Mouse (Mus musculus) layer of hippocampus, adult 2 months (tissue): ENCODE data around the gene Zfp963. TPM values are rescaled to one million over a fixed set of nuclear protein-coding genes. Genes with fewer than 3 reads are reported as not detected.

Source experiments
- DNase-seq, 2 experiments: peaks; one replicate each; pipeline ENCODE4 v3.0.0; 2022; ENCODE audit warnings: low spot score in 2 of 2
- H3K27ac ChIP-seq: fragments of 200-600 bp; 2 replicates; pipeline ENCODE4 v1.8.1; 2022
- H3K4me3 ChIP-seq: fragments of 200-600 bp; 2 replicates; pipeline ENCODE4 v1.8.1; 2022; ENCODE audit warnings: mild to moderate bottlenecking
- CTCF ChIP-seq: fragments of 200-600 bp; conservative IDR thresholded peaks from 2 replicates; pipeline ENCODE4 v1.8.1; 2022; ENCODE audit warnings: antibody characterized with exemption, mild to moderate bottlenecking, moderate library complexity
- total RNA-seq, 2 experiments: library from RNA; stranded (reverse); gene quantifications; 2 replicates each; pipeline ENCODE4 v1.2.3; 2021

Zfp963 gene
- total RNA-seq, 2 experiments from 2014 or later: 4.3 to 5.1 TPM

DNA sequence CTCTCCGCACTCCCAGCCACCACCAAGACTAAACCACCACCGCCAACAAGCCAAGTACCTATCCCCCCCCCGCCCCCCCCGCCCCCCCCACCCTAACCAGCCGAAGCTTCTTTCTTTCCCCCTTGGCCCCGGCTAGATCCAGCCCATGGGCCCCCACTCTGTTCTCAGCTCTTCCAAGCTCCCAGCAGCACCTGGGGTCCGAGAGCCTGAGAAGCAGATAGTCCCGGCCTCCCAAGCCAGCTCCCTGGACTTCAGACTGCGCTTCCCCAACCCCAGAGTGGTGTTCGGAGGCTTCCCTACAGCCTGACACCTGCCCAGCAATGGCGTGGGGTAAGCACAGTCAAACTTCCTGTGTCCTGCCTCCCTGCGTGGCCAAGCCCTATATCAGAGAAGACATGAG lies 27.3 kb upstream of the Zfp963 start:
- H3K27ac ChIP-seq: no peak overlapping the region
- no peak for TF ChIP-seq CTCF
- no peak for DNase-seq
- no peak overlapping the region for H3K4me3 ChIP-seq

DNA sequence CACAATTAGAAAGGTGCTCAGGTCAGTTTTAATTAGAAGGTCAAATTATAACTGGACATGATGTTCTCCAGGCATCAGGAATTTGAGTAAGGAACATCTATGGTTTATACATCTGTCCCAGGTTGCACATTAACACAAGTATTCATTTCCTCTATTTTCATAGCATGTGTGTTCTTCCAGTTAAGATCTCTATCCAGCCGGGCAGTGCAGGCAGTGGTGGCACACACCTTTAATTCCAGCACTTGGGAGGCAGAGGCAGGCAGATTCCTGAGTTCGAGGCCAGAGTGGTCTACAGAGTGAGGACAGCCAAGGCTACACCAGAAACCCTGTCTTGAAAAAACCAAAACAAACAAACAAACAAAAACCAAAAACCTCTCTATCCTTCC lies 25.4 kb upstream of the Zfp963 start:
- no peak for DNase-seq
- no peak for TF ChIP-seq CTCF
- H3K4me3 ChIP-seq: peak overlapping the region; percentile 88
- peak overlapping the region; percentile 100 for H3K27ac ChIP-seq

DNA sequence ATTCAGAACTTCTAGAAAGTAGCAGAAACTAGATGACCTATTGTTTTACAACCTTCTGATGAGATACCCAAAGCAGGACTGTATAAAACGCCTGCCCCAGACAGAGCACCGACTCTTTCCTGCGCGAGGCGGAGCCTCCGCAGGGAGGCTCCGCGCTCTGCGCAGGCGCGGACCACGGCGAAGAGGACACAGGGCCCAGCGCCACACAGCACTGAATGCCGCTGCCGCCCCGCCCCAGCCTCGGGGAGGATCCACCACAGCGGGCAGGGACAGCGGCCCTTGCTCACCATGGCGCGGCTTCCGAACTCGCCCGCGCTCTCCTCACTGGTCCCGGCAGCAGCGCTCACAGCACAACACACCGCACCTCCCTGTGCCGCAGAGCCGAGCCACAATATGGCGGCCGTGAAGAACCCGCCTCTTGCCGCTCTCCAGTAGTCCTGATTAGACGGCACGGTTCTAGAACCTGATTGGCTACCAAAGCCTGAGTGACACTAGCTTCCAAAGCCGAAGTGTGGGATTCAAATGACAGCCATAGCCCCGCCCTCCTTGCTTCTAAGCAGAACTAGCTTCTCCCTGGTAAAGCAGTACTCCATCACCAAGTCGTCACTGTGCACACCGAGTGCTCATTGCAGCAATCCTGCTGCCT lies 24.9 kb upstream of the Zfp963 start, which contains the start of gene Gm20422:
Gene Gm20422, minus strand, starts transcription at position 384 of the 646 bp plus-strand sequence.
- TF ChIP-seq CTCF: peak; percentile 19
- Histone ChIP-seq H3K4me3 (peak within 1 kb of the TSS; percentile 88), H3K27ac (peak within 1 kb of the TSS; percentile 100)
- DNase-seq: peak; percentile 81 to 91

DNA sequence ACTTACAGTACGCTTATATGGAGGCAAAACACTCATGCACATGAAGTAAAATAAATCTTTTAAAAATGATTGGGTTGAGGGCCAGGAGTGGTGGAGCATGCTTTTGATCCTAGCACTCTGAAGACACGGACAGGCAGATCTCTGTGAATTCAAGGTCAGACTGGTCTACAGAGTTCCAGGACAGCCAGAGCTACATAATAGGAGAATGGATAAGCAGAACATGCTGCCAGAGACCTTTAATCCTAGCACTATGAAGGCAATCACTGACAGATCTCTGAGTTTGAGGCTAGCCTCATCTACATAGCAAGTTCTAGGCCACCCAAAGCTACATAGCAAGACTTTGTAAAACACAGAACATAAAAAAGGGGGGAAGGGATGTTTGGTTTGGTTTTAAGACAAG lies 22.3 kb upstream of the Zfp963 start:
- Histone ChIP-seq H3K27ac (no peak overlapping the region), H3K4me3 (no peak overlapping the region)
- TF ChIP-seq CTCF: no peak
- DNase-seq: no peak

DNA sequence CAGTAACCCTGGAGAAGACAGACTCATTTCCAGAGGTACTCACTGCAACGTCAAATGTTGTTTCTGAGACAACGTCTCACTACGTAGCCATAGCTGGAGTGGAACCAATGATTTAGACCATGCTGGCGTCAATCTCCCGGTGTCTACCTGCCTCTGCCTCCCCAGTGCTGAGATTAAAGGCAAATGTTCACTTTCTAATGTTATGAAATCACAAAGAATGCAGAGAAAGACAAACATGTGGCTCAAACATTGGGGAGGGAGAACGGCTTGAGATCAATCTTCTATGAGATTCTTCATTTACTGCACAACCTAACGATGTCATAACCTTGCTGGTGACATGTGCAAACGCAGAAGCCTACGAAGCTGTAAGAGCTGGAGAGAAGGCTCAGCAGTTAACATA lies 21.5 kb upstream of the Zfp963 start:
- no peak for TF ChIP-seq CTCF
- Histone ChIP-seq H3K4me3 (no peak overlapping the region), H3K27ac (no peak overlapping the region)
- DNase-seq: no peak

DNA sequence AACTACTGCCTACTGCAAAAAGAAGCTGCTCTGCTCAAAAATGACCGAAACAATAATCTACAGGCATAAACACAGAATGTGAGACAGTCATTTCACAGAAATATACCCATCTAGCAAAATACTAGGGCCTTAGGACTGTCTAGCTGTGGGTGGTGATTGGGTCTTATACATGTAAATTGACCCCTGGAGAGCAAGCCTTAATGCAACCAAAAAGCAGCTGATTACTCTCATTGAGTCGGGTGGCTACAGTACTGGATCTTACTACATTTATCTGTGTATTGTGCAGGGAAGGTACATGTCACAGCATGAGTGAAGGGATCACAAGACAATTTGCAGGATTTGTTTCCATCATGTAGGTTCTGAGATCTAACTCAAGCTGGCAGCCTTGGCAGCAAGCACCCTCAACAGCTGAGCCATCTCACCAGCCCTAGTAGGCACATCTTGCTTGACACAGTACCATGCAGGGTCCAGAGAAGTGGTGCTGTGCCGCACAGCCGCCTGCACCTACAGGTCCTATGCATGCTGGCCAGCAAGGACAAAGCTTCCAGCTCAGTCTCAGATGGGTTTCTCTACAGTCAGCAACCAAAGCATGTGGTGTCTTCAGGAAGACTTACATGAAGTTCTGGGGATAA lies 12.2 kb upstream of the Zfp963 start:
- no peak for TF ChIP-seq CTCF
- H3K4me3 ChIP-seq: no peak overlapping the region
- H3K27ac ChIP-seq: no peak overlapping the region
- DNase-seq: no peak

DNA sequence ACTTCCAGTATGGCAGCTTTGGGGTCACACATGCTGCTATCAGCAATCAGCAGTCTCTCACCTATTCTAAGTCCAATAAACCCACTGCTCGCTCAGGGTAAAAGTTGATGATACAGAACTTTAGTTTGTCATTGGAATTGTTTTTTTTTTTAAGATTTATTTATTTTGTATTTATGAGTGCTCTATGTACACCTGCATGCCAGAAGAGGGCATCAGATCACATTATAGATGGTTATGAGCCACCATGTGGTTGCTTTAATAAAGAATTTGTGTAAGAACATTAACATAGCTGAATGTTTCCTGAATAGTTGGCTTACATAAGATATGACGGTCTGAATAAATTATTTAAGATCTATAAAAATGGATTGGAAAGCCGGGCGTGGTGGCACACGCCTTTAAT lies 8.5 kb upstream of the Zfp963 start:
- H3K4me3 ChIP-seq: no peak overlapping the region
- H3K27ac ChIP-seq: no peak overlapping the region

DNA sequence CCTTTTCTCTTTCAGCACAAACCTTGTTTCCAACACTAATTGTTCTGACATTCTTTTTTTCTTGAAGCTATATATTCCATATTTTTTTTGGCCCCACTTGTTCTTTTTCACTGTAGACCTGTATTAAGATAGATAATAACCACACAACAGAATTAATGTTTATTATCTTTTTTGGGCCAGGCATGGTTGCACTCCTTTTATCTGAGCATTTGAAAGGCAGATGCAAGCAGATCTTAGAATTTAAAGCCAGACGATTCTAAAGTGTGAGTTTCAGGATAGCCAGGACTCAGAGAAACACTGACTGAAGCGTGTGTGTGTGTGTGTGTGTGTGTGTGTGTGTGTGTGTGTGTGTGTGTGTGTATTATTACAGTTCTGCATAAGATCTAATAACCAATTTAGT lies 2.7 kb upstream of the Zfp963 start:
- H3K4me3 ChIP-seq: no peak overlapping the region
- no peak for TF ChIP-seq CTCF
- no peak for DNase-seq

More for the DNA sequence above, 8.5 kb upstream of the Zfp963 start:
- no peak for DNase-seq
- TF ChIP-seq CTCF: peak; percentile 55

DNA sequence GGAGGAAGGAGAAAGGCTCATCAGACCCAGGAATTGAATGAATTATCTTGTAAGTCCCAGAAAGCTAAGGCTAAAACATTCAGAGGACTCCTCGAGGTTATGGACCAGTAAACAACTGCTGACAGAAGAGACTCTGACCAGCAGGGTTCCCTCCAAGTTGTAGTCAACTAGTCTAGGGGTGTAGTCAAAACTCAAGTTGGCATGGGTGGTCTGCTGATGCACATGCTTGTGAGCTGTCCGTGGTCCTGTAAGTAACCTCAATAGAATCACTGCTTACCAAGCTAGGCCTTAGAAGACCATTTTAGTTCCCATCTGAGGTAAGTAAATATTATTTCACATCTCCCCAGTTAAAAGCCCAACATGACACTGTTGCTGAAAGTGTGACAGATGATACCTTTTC lies 8.5 kb downstream of the Zfp963 start:
- no peak for TF ChIP-seq CTCF
- DNase-seq: no peak
- Histone ChIP-seq H3K27ac (no peak overlapping the region), H3K4me3 (no peak overlapping the region)

More for the DNA sequence above, 2.7 kb upstream of the Zfp963 start:
- H3K27ac ChIP-seq: no peak overlapping the region

DNA sequence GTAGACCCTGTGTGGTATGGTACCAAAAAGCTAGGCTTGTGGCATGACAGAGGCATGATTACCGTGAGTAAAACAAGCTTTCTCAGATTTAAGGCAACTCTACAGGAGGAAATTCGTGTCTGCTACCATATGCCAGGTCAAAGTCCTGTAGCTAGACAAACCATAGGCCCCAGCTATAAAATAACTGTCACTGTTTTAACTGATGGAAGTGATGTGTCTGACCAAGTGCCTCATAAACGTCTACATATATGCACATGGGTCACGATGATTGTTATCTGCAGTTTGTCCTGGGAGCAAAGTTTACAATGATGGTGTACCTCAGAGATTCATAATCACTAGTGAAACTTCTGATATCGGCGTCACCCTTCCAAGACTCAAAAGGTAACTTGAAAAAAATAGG lies 9.0 kb downstream of the Zfp963 start:
- H3K4me3 ChIP-seq: no peak overlapping the region
- H3K27ac ChIP-seq: no peak overlapping the region
- TF ChIP-seq CTCF: no peak
- no peak for DNase-seq

DNA sequence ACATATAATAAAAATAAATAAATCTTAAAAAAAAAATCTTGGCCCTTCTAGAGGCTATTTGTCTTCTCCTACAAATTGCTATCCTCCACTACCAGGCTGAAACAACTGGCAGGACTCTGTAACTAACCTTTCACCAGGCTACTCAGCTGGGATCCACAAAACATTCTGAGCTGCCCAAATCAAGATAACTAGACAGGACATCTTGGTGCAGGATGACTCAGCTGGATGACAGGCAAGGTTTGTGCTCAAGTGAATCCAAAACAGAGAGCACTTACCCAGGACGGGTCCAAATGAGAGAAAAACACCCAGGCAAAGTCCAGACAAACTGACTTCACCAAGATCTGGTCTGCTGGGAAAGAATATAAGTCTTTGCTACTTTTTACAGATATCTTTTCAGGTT lies 14.3 kb downstream of the Zfp963 start:
- no peak for TF ChIP-seq CTCF
- H3K27ac ChIP-seq: no peak overlapping the region
- no peak for DNase-seq
- H3K4me3 ChIP-seq: no peak overlapping the region

DNA sequence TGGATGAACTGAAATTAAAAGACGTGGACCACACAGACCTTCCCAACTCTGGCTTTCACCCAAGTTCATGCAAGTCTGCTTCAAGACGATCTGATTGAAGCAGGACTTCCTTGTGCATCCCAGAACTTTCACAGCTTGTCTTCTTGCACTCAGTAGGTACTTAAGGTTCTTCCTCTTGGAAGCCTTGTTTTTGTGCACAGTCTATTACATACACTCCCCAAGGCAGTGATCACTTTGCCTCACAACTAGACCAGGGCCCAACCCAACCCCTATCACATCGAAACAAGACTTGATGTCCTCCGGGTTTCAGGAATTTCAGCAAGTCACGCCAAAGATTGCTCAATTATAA lies 32.6 kb downstream of the Zfp963 start:
- H3K4me3 ChIP-seq: peak overlapping the region; percentile 50
- TF ChIP-seq CTCF: no peak
- H3K27ac ChIP-seq: peak overlapping the region; percentile 74
- no peak for DNase-seq

DNA sequence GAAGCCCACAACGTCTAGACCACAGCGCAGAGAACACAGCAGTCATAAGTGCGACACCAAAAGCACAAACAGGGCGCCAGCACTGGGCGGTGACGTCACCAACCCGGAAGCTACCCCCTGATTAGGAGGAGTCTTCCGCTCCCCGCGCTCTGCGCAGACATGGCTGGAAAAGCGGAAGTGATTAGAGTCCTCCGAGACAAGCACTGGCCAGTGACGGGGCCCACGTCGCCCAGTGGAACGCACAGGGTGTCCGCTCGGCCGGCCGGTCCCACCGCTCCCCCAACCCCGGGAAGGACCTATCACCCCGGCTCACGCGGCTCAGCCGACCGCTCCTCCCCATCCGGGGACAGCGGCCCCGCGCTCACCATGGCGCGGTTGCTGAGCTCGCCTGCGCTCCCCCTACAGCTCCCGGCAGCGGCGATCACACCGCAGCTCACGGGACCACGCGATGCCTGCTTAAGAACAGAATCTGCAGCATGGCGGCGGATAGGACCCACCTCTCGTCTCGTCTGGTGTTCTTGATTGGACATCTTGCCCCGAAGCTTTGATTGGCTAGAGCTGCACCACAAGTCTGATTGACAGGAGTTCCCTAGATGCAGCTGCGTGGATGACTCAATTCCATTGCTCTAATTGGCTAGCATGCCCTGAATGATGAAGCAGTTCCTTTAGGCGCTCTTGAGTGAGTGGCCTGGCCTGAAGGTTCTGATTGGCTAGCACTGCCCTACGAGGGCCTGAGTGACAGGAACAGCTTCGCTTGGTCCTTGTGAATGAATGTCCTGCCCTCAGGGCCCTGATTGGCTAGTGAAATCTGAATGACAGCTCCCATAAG lies 33.2 kb downstream of the Zfp963 start:
- DNase-seq: peak; percentile 94 to 99
- H3K27ac ChIP-seq: peak overlapping the region; percentile 99
- TF ChIP-seq CTCF: no peak
- peak overlapping the region; percentile 81 for H3K4me3 ChIP-seq
